In the genomic region with DNA sequence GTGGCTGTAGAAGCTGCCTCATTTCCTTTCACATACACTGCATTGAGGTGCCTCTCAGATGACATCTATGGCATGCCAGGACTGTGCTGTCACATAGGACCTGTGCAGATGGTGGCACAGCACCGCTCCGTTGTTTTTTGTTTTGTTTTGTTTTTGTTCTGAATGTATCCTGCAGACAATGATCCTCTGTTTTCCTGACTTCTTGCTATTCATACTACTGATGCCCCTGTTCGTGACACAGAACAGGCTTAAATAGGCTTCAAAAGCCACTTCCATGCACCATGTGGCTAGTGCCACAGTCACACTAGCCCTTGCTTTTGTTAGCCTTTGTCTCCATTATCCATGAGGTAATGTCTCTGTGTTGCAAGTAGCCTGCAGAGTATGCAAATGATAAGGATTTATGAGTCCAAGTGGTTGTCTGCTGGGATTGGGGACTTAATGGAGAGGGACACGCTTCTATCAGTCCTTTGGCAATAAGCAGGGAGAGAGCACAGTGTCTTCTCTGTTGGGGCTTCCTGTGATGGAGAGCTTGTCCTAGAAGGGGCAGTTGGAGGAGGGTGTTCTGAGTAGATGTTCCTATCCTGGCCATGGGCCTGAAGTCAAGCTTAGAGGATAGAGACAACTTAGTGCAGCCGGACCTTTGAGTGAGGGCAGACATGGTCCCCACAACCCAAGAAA, we compare ENCODE assay signal across 12 mouse cellular contexts.
A peak's percentile ranks its signal among the peaks of the same experiment; 100 is the strongest.
DNase-seq lines count a peak whose midpoint lies in the region; ATAC-seq lines count a peak whose summit lies in the region.
"Had no signal": no experiment of that assay in that cellular context is flagged by ENCODE, and none has a peak within 500 bp of the region (broad histone marks: within the 10 kb centered on the region; RNA-seq: fewer than 3 reads in every experiment).

No protein-coding gene starts in this region.

- 0 out of 2 replicates have a peak, but pooled peaks cover 3% of the 10 kb centered on the region for H3K36me3 ChIP-seq in hindbrain, embryonic 13.5 days
- H3K36me3 ChIP-seq in midbrain, embryonic 16.5 days (ENCODE audit: control insufficient read depth, insufficient read depth, low read length): no peaks in the 10 kb centered on the region
- H3K36me3 ChIP-seq: lung, embryonic 15.5 days had no signal

- DNase-seq in cerebellum, adult 11 months: peak; percentile 40
- DNase-seq in cerebellum, postnatal 10 days: no peak
- peak; percentile 75 for DNase-seq in cerebellum, adult 9-10 months
- no peak for DNase-seq in Muller cell, postnatal 12 days (ENCODE audit: inconsistent ontology term)
- DNase-seq in gastrocnemius, postnatal 4 days (ENCODE audit: low spot score in 2 of 2): no peak
- DNase-seq in right cerebral cortex, adult 18-20 months: no peak
- DNase-seq: thymus, adult 2 months had no signal

- H3K9ac ChIP-seq in hindbrain, embryonic 13.5 days: no peak overlapping the region
- no peak overlapping the region for H3K9ac ChIP-seq in midbrain, embryonic 16.5 days (ENCODE audit: low read depth, low read length)
- H3K9ac ChIP-seq: embryonic facial prominence, embryonic 13.5 days; lung, embryonic 15.5 days had no signal

- peak overlapping the region; percentile 73 for H3K27ac ChIP-seq in hindbrain, embryonic 13.5 days
- H3K27ac ChIP-seq in midbrain, embryonic 16.5 days (ENCODE audit: low read length): 0 out of 2 replicates have a peak overlapping the region, but pooled peaks have one; percentile 34
- H3K27ac ChIP-seq: embryonic facial prominence, embryonic 13.5 days; kidney, postnatal 0 days; lung, embryonic 15.5 days had no signal

- H3K9me3 ChIP-seq in hindbrain, embryonic 13.5 days: no peaks in the 10 kb centered on the region
- H3K9me3 ChIP-seq in midbrain, embryonic 16.5 days (replicated peaks; ENCODE audit: control insufficient read depth, low read length, poor library complexity, severe bottlenecking): no peaks in the 10 kb centered on the region
- H3K9me3 ChIP-seq: embryonic facial prominence, embryonic 13.5 days; lung, embryonic 15.5 days had no signal

- H3K4me3 ChIP-seq in hindbrain, embryonic 13.5 days: no peak overlapping the region
- H3K4me3 ChIP-seq in midbrain, embryonic 16.5 days (ENCODE audit: low read depth, low read length): no peak overlapping the region
- H3K4me3 ChIP-seq: embryonic facial prominence, embryonic 13.5 days; lung, embryonic 15.5 days had no signal

- H3K4me1 ChIP-seq in hindbrain, embryonic 13.5 days (replicated peaks): peaks cover 54% of the 10 kb centered on the region
- H3K4me1 ChIP-seq in midbrain, embryonic 16.5 days (ENCODE audit: control insufficient read depth, insufficient read depth, low read length): peaks cover 11% of the 10 kb centered on the region
- H3K4me1 ChIP-seq: lung, embryonic 15.5 days had no signal

- no peak overlapping the region for H3K4me2 ChIP-seq in hindbrain, embryonic 13.5 days
- H3K4me2 ChIP-seq in midbrain, embryonic 16.5 days (ENCODE audit: low read length): no peak overlapping the region
- H3K4me2 ChIP-seq: embryonic facial prominence, embryonic 13.5 days; lung, embryonic 15.5 days had no signal

- 35% methylated on average over 5 of the region's 5 CpGs for WGBS in hindbrain, embryonic 13.5 days
- 30% methylated on average over 5 of the region's 5 CpGs for WGBS in midbrain, embryonic 16.5 days

- peak; percentile 64 for ATAC-seq in hindbrain, embryonic 13.5 days (ENCODE audit: low FRiP score)
- ATAC-seq in midbrain, embryonic 16.5 days: no peak

- no peaks in the 10 kb centered on the region for H3K27me3 ChIP-seq in hindbrain, embryonic 13.5 days
- H3K27me3 ChIP-seq in midbrain, embryonic 16.5 days (ENCODE audit: control insufficient read depth, insufficient read depth, low read depth, low read length): no peaks in the 10 kb centered on the region
- H3K27me3 ChIP-seq: embryonic facial prominence, embryonic 13.5 days; lung, embryonic 15.5 days had no signal

Comparison
In these comparisons a context has a peak if more than half of its experiments do, and no peak if none do; other contexts are left out.
1. DNase-seq: peak in cerebellum, adult 11 months (single experiment) and cerebellum, adult 9-10 months (single experiment); none in cerebellum, postnatal 10 days (0 of 2), Muller cell, postnatal 12 days (single experiment), gastrocnemius, postnatal 4 days (0 of 2) and right cerebral cortex, adult 18-20 months (single experiment).